Mouse (Mus musculus): ENCODE results near the gene Snrnp40. TPM values are rescaled to one million over a fixed set of nuclear protein-coding genes. Genes with fewer than 3 reads are reported as not detected.

Snrnp40 gene
- polyA plus RNA-seq, 1 experiment: 23.2 TPM

DNA sequence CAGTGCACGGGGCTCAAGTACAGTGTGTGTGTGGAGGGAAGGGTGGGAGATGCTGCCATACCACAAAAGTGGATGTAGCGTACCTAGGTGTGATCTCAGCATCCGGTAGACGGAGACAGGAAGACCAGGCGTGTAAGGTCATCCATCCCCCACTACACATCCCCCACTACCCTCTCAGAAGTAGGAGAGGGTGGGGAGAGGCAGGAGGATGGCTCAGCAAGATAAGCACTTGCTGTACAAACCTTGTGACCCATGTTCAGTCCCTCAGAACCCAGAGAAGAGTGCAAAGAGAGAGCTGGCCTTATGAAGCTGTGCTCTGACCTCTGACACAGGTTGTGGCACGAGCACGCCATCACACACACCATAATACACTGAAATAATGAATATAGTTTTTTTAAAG lies 38.3 kb upstream of the Snrnp40 start:
- no peak for DNase-seq
- H3K36me3 ChIP-seq (ENCODE audit: control insufficient read depth, insufficient read depth, low read length): no peaks in the 10 kb centered on the region; the same call in 1 of the 2 replicates
- no peak overlapping the region for H3K27ac ChIP-seq (ENCODE audit: insufficient read depth, low read depth, low read length)
- peaks cover 10% of the 10 kb centered on the region; the same call in 1 of the 2 replicates for H3K4me1 ChIP-seq (ENCODE audit: control insufficient read depth, insufficient read depth, low read length)
- H3K27me3 ChIP-seq (replicated peaks; ENCODE audit: control insufficient read depth, insufficient read depth, low read length): no peaks in the 10 kb centered on the region
- H3K4me3 ChIP-seq (ENCODE audit: insufficient read depth, low read depth, low read length): no peak overlapping the region
- TF ChIP-seq CTCF (conservative IDR thresholded peaks at IDR 0.05; ENCODE audit: insufficient read depth, insufficient read length, low read depth, low read length): no peak
- no peak for TF ChIP-seq POLR2A (IDR thresholded peaks at IDR 0.05; ENCODE audit: low read depth, low read length)
- 85% methylated on average over 7 of the region's 7 CpGs for WGBS

DNA sequence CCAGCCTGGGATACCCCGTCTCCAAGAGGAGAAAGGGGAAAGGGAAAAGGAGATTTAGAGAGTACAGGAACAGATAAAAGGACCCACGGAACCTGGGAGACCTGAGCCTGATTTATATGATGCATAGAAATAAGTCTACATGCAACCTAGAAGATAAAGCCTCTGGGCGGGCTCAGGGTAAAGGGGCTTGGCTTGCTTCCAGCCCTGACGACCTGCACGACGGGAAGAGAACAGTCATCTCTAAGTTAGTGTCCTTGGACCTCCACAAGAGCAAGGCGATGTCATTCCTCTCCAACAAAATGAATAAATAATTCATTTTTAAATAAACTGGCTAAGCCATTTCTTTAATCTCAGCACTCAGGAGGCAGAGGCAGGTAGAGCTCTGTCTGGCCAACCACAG lies 37.4 kb upstream of the Snrnp40 start:
- H3K4me3 ChIP-seq (ENCODE audit: insufficient read depth, low read depth, low read length): no peak overlapping the region
- no peaks in the 10 kb centered on the region for H3K27me3 ChIP-seq (replicated peaks; ENCODE audit: control insufficient read depth, insufficient read depth, low read length)
- H3K36me3 ChIP-seq (ENCODE audit: control insufficient read depth, insufficient read depth, low read length): no peaks in the 10 kb centered on the region; the same call in 1 of the 2 replicates
- no peak for DNase-seq
- peaks cover 10% of the 10 kb centered on the region; the same call in 1 of the 2 replicates for H3K4me1 ChIP-seq (ENCODE audit: control insufficient read depth, insufficient read depth, low read length)
- TF ChIP-seq CTCF (conservative IDR thresholded peaks at IDR 0.05; ENCODE audit: insufficient read depth, insufficient read length, low read depth, low read length) (no peak), POLR2A (IDR thresholded peaks at IDR 0.05; ENCODE audit: low read depth, low read length) (no peak)
- 81% methylated on average over 7 of the region's 7 CpGs for WGBS
- no peak overlapping the region for H3K27ac ChIP-seq (ENCODE audit: insufficient read depth, low read depth, low read length)

DNA sequence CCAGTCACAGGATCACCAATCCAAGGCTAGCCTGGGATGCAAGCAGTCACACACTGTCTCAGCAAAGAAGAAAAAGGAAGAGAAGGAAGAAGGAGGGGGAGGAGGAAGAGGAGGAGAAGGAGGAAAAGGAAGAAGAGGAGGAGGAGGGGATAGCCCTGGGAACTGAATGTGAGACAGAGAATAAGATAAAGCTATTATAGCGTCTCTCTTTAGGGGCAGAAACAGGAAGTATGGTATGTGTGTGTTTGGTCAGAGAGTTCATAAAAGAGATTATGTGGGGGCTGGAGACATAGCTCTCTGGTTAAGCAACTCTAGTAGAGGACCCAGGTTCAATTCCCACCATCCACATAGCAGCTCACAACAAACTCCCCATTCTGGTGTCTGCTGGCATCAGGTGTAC lies 36.8 kb upstream of the Snrnp40 start:
- WGBS: 75% methylated on average over 1 of the region's 1 CpGs
- H3K4me1 ChIP-seq (ENCODE audit: control insufficient read depth, insufficient read depth, low read length): peaks cover 11% of the 10 kb centered on the region; the same call in 1 of the 2 replicates
- TF ChIP-seq CTCF (conservative IDR thresholded peaks at IDR 0.05; ENCODE audit: insufficient read depth, insufficient read length, low read depth, low read length) (no peak), POLR2A (IDR thresholded peaks at IDR 0.05; ENCODE audit: low read depth, low read length) (no peak)
- no peaks in the 10 kb centered on the region; the same call in 1 of the 2 replicates for H3K36me3 ChIP-seq (ENCODE audit: control insufficient read depth, insufficient read depth, low read length)
- no peaks in the 10 kb centered on the region for H3K27me3 ChIP-seq (replicated peaks; ENCODE audit: control insufficient read depth, insufficient read depth, low read length)
- DNase-seq: no peak
- H3K27ac ChIP-seq (ENCODE audit: insufficient read depth, low read depth, low read length): no peak overlapping the region
- H3K4me3 ChIP-seq (ENCODE audit: insufficient read depth, low read depth, low read length): no peak overlapping the region

DNA sequence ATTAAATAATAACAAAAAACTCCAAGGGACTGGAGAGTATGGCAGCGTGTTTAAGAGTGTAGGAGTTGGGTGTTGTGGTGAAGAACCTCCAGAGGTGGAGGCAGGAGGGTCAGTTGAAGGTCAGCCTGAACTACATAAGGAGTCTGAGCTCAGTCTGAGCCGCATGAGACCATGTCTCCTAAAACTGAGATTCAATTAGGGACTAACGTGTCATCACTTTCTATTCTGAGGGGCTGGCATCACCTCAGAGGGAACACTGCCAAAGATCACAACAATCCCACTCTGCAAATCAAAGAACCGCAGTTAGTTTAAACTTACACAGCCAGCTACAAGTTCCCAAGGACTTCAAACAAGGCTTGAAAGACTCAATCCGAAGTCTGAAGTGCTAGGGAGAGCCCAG lies 36.3 kb upstream of the Snrnp40 start:
- Histone ChIP-seq H3K36me3 (ENCODE audit: control insufficient read depth, insufficient read depth, low read length) (no peaks in the 10 kb centered on the region; the same call in 1 of the 2 replicates), H3K27me3 (replicated peaks; ENCODE audit: control insufficient read depth, insufficient read depth, low read length) (no peaks in the 10 kb centered on the region), H3K4me1 (ENCODE audit: control insufficient read depth, insufficient read depth, low read length) (peaks cover 8% of the 10 kb centered on the region; the same call in 1 of the 2 replicates), H3K27ac (ENCODE audit: insufficient read depth, low read depth, low read length) (no peak overlapping the region), H3K4me3 (ENCODE audit: insufficient read depth, low read depth, low read length) (no peak overlapping the region)
- 67% methylated on average over 5 of the region's 5 CpGs for WGBS
- TF ChIP-seq POLR2A (IDR thresholded peaks at IDR 0.05; ENCODE audit: low read depth, low read length) (no peak), CTCF (conservative IDR thresholded peaks at IDR 0.05; ENCODE audit: insufficient read depth, insufficient read length, low read depth, low read length) (no peak)
- no peak for DNase-seq

DNA sequence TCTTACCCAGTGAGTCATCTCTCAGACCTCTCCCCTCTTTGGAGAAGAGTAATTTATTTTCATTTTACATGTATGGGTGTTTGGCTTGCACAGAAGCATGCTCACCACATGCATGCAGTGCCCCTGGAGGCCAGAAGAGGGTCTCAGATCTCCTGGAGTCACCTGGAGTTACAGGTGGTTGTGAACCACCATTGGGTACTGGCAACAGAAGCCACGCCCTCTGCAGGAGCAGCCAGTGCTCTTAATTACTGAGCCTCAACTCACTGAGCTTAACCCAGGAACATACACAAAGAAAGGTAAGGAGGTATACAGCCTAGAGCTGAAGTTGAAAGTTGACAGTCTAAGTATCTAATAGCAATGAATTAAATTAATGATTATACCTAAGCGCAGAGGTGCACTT lies 34.5 kb upstream of the Snrnp40 start:
- DNase-seq: no peak
- Histone ChIP-seq H3K4me1 (ENCODE audit: control insufficient read depth, insufficient read depth, low read length) (peaks cover 6% of the 10 kb centered on the region; the same call in 1 of the 2 replicates), H3K4me3 (ENCODE audit: insufficient read depth, low read depth, low read length) (no peak overlapping the region), H3K27me3 (replicated peaks; ENCODE audit: control insufficient read depth, insufficient read depth, low read length) (no peaks in the 10 kb centered on the region), H3K27ac (ENCODE audit: insufficient read depth, low read depth, low read length) (no peak overlapping the region), H3K36me3 (ENCODE audit: control insufficient read depth, insufficient read depth, low read length) (no peaks in the 10 kb centered on the region; the same call in 1 of the 2 replicates)
- 92% methylated on average over 2 of the region's 2 CpGs for WGBS
- no peak for TF ChIP-seq POLR2A (IDR thresholded peaks at IDR 0.05; ENCODE audit: low read depth, low read length)

DNA sequence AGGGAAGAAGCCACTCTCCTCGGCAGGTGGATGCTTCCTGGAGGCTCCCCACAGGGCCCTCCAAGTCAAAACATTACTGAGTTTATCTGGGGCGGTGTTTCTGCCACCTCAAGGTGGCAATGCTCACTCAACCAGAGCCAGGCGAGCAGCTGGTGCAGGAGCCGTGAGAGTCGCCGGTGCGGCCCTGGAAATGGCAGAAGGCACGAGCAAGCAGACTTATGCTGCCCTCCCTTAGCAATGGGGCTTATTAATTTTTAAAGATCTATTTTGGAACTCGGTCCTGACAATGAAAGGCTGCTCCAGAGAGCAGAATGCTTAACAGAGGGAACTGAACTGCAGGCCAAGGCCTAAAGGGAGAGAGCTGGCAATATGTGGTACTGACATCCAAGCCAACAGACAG lies 32.6 kb upstream of the Snrnp40 start:
- Histone ChIP-seq H3K27me3 (replicated peaks; ENCODE audit: control insufficient read depth, insufficient read depth, low read length) (no peaks in the 10 kb centered on the region), H3K27ac (ENCODE audit: insufficient read depth, low read depth, low read length) (peak overlapping the region; percentile 14; the same call in 1 of the 2 replicates), H3K4me3 (ENCODE audit: insufficient read depth, low read depth, low read length) (no peak overlapping the region), H3K36me3 (ENCODE audit: control insufficient read depth, insufficient read depth, low read length) (no peaks in the 10 kb centered on the region; the same call in 1 of the 2 replicates), H3K4me1 (ENCODE audit: control insufficient read depth, insufficient read depth, low read length) (peaks cover 6% of the 10 kb centered on the region; the same call in 1 of the 2 replicates)
- 34% methylated on average over 9 of the region's 9 CpGs for WGBS
- no peak for DNase-seq
- TF ChIP-seq POLR2A (IDR thresholded peaks at IDR 0.05; ENCODE audit: low read depth, low read length) (no peak), CTCF (conservative IDR thresholded peaks at IDR 0.05; ENCODE audit: insufficient read depth, insufficient read length, low read depth, low read length) (no peak)

DNA sequence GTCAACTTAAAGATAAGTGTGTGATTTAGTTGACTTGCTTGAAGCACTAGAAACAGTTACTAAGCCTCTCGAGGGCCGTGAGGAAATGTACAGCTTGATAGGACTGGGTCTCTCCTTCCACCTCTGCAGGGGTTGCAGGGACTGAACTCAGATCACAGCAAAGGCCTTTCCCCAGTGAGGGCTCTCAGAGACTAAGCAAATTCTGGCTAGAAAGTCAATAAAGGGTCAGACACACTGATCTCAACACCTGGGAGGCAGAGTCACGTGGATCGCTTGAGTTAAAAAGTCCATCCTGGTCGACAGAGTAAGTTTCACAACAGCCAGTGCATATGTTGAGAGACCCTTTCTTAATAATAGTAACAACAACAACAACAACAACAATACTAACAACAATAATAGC lies 24.1 kb upstream of the Snrnp40 start:
- WGBS: 86% methylated on average over 5 of the region's 5 CpGs
- Histone ChIP-seq H3K4me1 (ENCODE audit: control insufficient read depth, insufficient read depth, low read length) (no peaks in the 10 kb centered on the region), H3K27me3 (replicated peaks; ENCODE audit: control insufficient read depth, insufficient read depth, low read length) (no peaks in the 10 kb centered on the region), H3K36me3 (ENCODE audit: control insufficient read depth, insufficient read depth, low read length) (peaks cover 1% of the 10 kb centered on the region; the same call in 1 of the 2 replicates), H3K27ac (ENCODE audit: insufficient read depth, low read depth, low read length) (no peak overlapping the region), H3K4me3 (ENCODE audit: insufficient read depth, low read depth, low read length) (no peak overlapping the region)
- peak; percentile 19 for DNase-seq
- TF ChIP-seq CTCF (conservative IDR thresholded peaks at IDR 0.05; ENCODE audit: insufficient read depth, insufficient read length, low read depth, low read length): no peak

Measured in kidney, adult 2 months (tissue).